Mouse (Mus musculus): ENCODE measurements at regions not wholly inside any gene's neighbourhood (a gene's known extent, or its start where the extent isn't known, plus 50 kb on each side); places are given as distances from the start of the nearest gene placed in this dataset.

- H3K4me2 ChIP-seq (replicated peaks; ENCODE audit: low read depth, low read length) = no peak overlapping the region
- no peak overlapping the region for H3K27ac ChIP-seq (ENCODE audit: low read depth, low read length)
- H3K4me1 ChIP-seq (replicated peaks; ENCODE audit: control insufficient read depth, insufficient read depth, low read length) = no peaks in the 10 kb centered on the region
- no peak overlapping the region for H3K4me3 ChIP-seq (ENCODE audit: low read depth, low read length)
- no peaks in the 10 kb centered on the region for H3K36me3 ChIP-seq (ENCODE audit: control insufficient read depth, insufficient read depth, low read length)
- no peak for DNase-seq (ENCODE audit: low spot score)
- WGBS = 89% methylated on average over 2 of the region's 2 CpGs
- no peaks in the 10 kb centered on the region for H3K27me3 ChIP-seq (ENCODE audit: control insufficient read depth, insufficient read depth, low read length)
- no peaks in the 10 kb centered on the region for H3K9me3 ChIP-seq (ENCODE audit: control insufficient read depth, low read length)
- ATAC-seq (ENCODE audit: low FRiP score) = no peak
- H3K9ac ChIP-seq (ENCODE audit: low read depth, low read length) = no peak overlapping the region
Measured at GRCm38 (mm10) chr2:117963526-117963925, 148.2 kb upstream of the Thbs1 start.

DNA sequence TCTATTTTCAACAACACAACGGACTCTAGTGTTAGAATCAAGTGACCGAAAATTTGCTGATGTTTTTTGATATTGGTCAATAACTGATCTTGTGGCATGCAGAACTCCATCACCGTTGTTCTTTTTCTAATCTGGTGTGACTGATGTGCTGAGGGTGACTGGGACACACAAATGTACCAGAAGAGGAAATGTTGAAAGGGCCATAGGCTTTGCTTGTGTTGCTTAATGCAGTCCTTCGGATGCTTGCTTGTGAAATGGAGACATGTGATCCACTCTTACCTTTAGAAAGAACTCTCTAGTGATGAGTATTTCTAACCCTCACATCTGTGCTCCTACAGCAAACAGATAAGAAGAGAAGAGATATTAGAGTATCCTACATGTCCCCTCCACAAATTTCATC lies 145.9 kb upstream of the Thbs1 start:
- Histone ChIP-seq H3K4me1 (replicated peaks; ENCODE audit: control insufficient read depth, insufficient read depth, low read length) (no peaks in the 10 kb centered on the region), H3K27ac (ENCODE audit: low read depth, low read length) (no peak overlapping the region), H3K36me3 (ENCODE audit: control insufficient read depth, insufficient read depth, low read length) (no peaks in the 10 kb centered on the region), H3K9ac (ENCODE audit: low read depth, low read length) (no peak overlapping the region), H3K4me3 (ENCODE audit: low read depth, low read length) (no peak overlapping the region), H3K4me2 (replicated peaks; ENCODE audit: low read depth, low read length) (no peak overlapping the region), H3K27me3 (ENCODE audit: control insufficient read depth, insufficient read depth, low read length) (no peaks in the 10 kb centered on the region), H3K9me3 (ENCODE audit: control insufficient read depth, low read length) (no peaks in the 10 kb centered on the region)
- ATAC-seq (ENCODE audit: low FRiP score) = no peak
- WGBS = 90% methylated on average over 4 of the region's 4 CpGs
- no peak for DNase-seq (ENCODE audit: low spot score)

GRCm38 (mm10) chr2:117968731-117969130 lies 142.9 kb upstream of the Thbs1 start:
- no peak overlapping the region for H3K27ac ChIP-seq (ENCODE audit: low read depth, low read length)
- no peaks in the 10 kb centered on the region for H3K9me3 ChIP-seq (ENCODE audit: control insufficient read depth, low read length)
- no peak for DNase-seq (ENCODE audit: low spot score)

DNA sequence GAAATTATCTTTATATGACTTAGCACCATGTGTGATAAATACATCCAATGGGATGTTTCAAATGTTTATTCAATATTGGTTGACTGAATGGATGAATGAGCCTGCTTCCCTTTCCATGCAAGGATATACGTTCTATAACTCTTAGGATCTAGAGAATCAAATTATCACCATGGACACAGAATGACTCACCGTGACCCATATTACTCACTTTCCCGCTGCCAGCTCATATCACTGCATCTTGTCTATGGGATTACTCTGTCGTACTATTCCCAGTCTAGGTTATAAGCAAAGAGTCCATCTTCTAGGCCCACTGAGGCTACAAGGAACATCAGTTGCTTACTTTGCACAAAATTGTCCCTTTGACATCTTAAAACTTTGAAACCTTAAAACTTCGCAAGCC lies 141.0 kb upstream of the Thbs1 start:
- Histone ChIP-seq H3K4me2 (replicated peaks; ENCODE audit: low read depth, low read length) (no peak overlapping the region), H3K9me3 (ENCODE audit: control insufficient read depth, low read length) (no peaks in the 10 kb centered on the region), H3K36me3 (ENCODE audit: control insufficient read depth, insufficient read depth, low read length) (no peaks in the 10 kb centered on the region), H3K9ac (ENCODE audit: low read depth, low read length) (no peak overlapping the region), H3K4me1 (replicated peaks; ENCODE audit: control insufficient read depth, insufficient read depth, low read length) (no peaks in the 10 kb centered on the region), H3K27ac (ENCODE audit: low read depth, low read length) (no peak overlapping the region), H3K4me3 (ENCODE audit: low read depth, low read length) (no peak overlapping the region), H3K27me3 (ENCODE audit: control insufficient read depth, insufficient read depth, low read length) (no peaks in the 10 kb centered on the region)
- 92% methylated on average over 5 of the region's 5 CpGs for WGBS
- DNase-seq (ENCODE audit: low spot score) (no peak), ATAC-seq (ENCODE audit: low FRiP score) (no peak)

More at GRCm38 (mm10) chr2:117968731-117969130, 142.9 kb upstream of the Thbs1 start:
- Histone ChIP-seq H3K36me3 (ENCODE audit: control insufficient read depth, insufficient read depth, low read length) (no peaks in the 10 kb centered on the region), H3K4me2 (replicated peaks; ENCODE audit: low read depth, low read length) (no peak overlapping the region), H3K4me1 (replicated peaks; ENCODE audit: control insufficient read depth, insufficient read depth, low read length) (no peaks in the 10 kb centered on the region), H3K9ac (ENCODE audit: low read depth, low read length) (no peak overlapping the region), H3K4me3 (ENCODE audit: low read depth, low read length) (no peak overlapping the region), H3K27me3 (ENCODE audit: control insufficient read depth, insufficient read depth, low read length) (no peaks in the 10 kb centered on the region)
- WGBS = 87% methylated on average over 1 of the region's 1 CpGs
- no peak for ATAC-seq (ENCODE audit: low FRiP score)

DNA sequence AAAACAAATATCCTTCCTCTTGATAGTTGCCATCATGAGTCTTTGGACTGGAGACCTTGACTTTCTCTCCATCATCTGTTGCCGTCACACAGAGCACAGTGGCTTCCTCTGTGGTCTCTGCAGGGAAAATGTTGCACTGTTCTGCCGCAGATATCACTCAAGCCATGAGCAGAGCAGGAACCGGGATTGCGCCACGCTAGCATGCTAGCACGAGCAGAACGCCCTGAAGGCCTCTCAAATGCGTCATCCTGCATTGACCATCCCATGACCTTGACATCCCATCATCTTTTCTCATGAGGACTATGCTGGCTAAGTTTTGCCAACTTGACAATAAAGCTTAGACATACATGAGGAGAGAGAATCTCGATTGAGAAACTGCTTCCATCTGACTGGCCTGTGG lies 134.6 kb upstream of the Thbs1 start:
- Histone ChIP-seq H3K27ac (ENCODE audit: low read depth, low read length) (no peak overlapping the region), H3K4me2 (replicated peaks; ENCODE audit: low read depth, low read length) (no peak overlapping the region), H3K9ac (ENCODE audit: low read depth, low read length) (no peak overlapping the region), H3K9me3 (ENCODE audit: control insufficient read depth, low read length) (no peaks in the 10 kb centered on the region), H3K4me3 (ENCODE audit: low read depth, low read length) (no peak overlapping the region), H3K36me3 (ENCODE audit: control insufficient read depth, insufficient read depth, low read length) (no peaks in the 10 kb centered on the region), H3K4me1 (replicated peaks; ENCODE audit: control insufficient read depth, insufficient read depth, low read length) (no peaks in the 10 kb centered on the region), H3K27me3 (ENCODE audit: control insufficient read depth, insufficient read depth, low read length) (no peaks in the 10 kb centered on the region)
- no peak for DNase-seq (ENCODE audit: low spot score)
- no peak for ATAC-seq (ENCODE audit: low FRiP score)
- WGBS = 94% methylated on average over 9 of the region's 9 CpGs

DNA sequence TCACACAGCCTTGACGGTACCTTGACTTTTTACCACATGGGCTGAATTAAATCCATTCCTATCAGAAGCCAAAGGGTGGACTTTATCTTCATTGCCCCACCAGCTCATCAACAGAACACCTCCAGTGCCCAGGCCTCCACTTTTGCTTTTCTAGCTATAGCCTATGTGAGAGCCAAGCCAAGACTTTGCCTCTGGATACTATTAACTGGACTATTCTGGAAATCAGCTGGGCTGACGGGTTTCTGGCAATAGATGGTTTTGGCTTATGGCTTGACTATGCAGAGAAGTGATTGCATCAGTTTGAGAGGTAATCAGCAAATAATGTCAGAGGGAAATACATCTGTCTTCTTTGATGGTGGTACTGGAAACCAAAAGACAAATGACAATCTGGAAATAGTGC lies 130.8 kb upstream of the Thbs1 start:
- Histone ChIP-seq H3K9ac (ENCODE audit: low read depth, low read length) (no peak overlapping the region), H3K4me2 (replicated peaks; ENCODE audit: low read depth, low read length) (no peak overlapping the region), H3K27me3 (ENCODE audit: control insufficient read depth, insufficient read depth, low read length) (no peaks in the 10 kb centered on the region), H3K4me3 (ENCODE audit: low read depth, low read length) (no peak overlapping the region), H3K4me1 (replicated peaks; ENCODE audit: control insufficient read depth, insufficient read depth, low read length) (no peaks in the 10 kb centered on the region), H3K27ac (ENCODE audit: low read depth, low read length) (no peak overlapping the region), H3K36me3 (ENCODE audit: control insufficient read depth, insufficient read depth, low read length) (no peaks in the 10 kb centered on the region), H3K9me3 (ENCODE audit: control insufficient read depth, low read length) (no peaks in the 10 kb centered on the region)
- DNase-seq (ENCODE audit: low spot score) = no peak
- ATAC-seq (ENCODE audit: low FRiP score) = no peak
- 94% methylated on average over 2 of the region's 2 CpGs for WGBS

- Histone ChIP-seq H3K27me3 (ENCODE audit: control insufficient read depth, insufficient read depth, low read length) (no peaks in the 10 kb centered on the region), H3K36me3 (ENCODE audit: control insufficient read depth, insufficient read depth, low read length) (no peaks in the 10 kb centered on the region), H3K9ac (ENCODE audit: low read depth, low read length) (no peak overlapping the region), H3K4me1 (replicated peaks; ENCODE audit: control insufficient read depth, insufficient read depth, low read length) (no peaks in the 10 kb centered on the region), H3K4me2 (replicated peaks; ENCODE audit: low read depth, low read length) (no peak overlapping the region), H3K27ac (ENCODE audit: low read depth, low read length) (no peak overlapping the region), H3K4me3 (ENCODE audit: low read depth, low read length) (no peak overlapping the region), H3K9me3 (ENCODE audit: control insufficient read depth, low read length) (no peaks in the 10 kb centered on the region)
- ATAC-seq (ENCODE audit: low FRiP score) (no peak), DNase-seq (ENCODE audit: low spot score) (no peak)
- WGBS = 88% methylated on average over 5 of the region's 5 CpGs
Measured at GRCm38 (mm10) chr2:117984569-117984968, 127.1 kb upstream of the Thbs1 start.

- Histone ChIP-seq H3K4me1 (replicated peaks; ENCODE audit: control insufficient read depth, insufficient read depth, low read length) (no peaks in the 10 kb centered on the region), H3K9ac (ENCODE audit: low read depth, low read length) (no peak overlapping the region), H3K9me3 (ENCODE audit: control insufficient read depth, low read length) (no peaks in the 10 kb centered on the region), H3K27me3 (ENCODE audit: control insufficient read depth, insufficient read depth, low read length) (no peaks in the 10 kb centered on the region), H3K4me2 (replicated peaks; ENCODE audit: low read depth, low read length) (no peak overlapping the region), H3K36me3 (ENCODE audit: control insufficient read depth, insufficient read depth, low read length) (no peaks in the 10 kb centered on the region), H3K4me3 (ENCODE audit: low read depth, low read length) (no peak overlapping the region), H3K27ac (ENCODE audit: low read depth, low read length) (no peak overlapping the region)
- no peak for ATAC-seq (ENCODE audit: low FRiP score)
- DNase-seq (ENCODE audit: low spot score) = no peak
- WGBS = 80% methylated on average over 10 of the region's 10 CpGs
Measured at GRCm38 (mm10) chr2:117987426-117988215, 124.1 kb upstream of the Thbs1 start.

GRCm38 (mm10) chr2:117988396-117989173 lies 123.1 kb upstream of the Thbs1 start:
- ATAC-seq (ENCODE audit: low FRiP score) (no peak), DNase-seq (ENCODE audit: low spot score) (no peak)
- 73% methylated on average over 11 of the region's 11 CpGs for WGBS
- H3K4me1 ChIP-seq (replicated peaks; ENCODE audit: control insufficient read depth, insufficient read depth, low read length) = no peaks in the 10 kb centered on the region
- no peaks in the 10 kb centered on the region for H3K36me3 ChIP-seq (ENCODE audit: control insufficient read depth, insufficient read depth, low read length)
- no peaks in the 10 kb centered on the region for H3K27me3 ChIP-seq (ENCODE audit: control insufficient read depth, insufficient read depth, low read length)
- no peak overlapping the region for H3K27ac ChIP-seq (ENCODE audit: low read depth, low read length)
- H3K9me3 ChIP-seq (ENCODE audit: control insufficient read depth, low read length) = no peaks in the 10 kb centered on the region
- no peak overlapping the region for H3K4me3 ChIP-seq (ENCODE audit: low read depth, low read length)
- H3K4me2 ChIP-seq (replicated peaks; ENCODE audit: low read depth, low read length) = no peak overlapping the region
- H3K9ac ChIP-seq (ENCODE audit: low read depth, low read length) = no peak overlapping the region
